Mouse (Mus musculus): Measurements from ENCODE around the gene Mamld1.
"Not testable (repeated sequence)": the region's sequence is repeated elsewhere in the genome, so short reads cannot be mapped to it uniquely, and the experiment has no call there.

Mamld1 gene

GRCm38 (mm10) chrX:71049864-71050576 lies at the start of gene Mamld1:
Gene Mamld1 (plus strand): TSS chrX:71050256.
- no peak for DNase-seq (ENCODE audit: low read depth)

DNA sequence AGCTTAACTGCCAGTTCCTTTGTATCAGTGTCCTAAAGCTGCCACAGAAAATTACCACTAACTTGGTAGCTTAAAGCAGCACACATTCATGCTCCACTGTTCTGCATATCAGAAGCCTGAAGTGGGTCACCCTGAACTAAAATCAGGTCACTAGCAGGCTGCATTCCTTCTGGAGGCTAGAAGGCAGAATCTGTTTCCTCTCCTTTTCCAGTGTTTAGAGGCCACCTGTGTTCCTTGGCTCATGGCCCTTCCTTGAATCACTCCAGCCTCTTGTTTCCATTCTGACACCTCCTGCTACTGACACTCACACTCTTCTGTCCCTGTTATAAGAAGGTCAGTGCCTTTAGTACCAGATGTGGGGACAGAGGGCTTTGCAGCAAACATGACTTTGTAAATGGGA lies 25.3 kb upstream of the Mamld1 start:
- DNase-seq (ENCODE audit: low read depth), result no peak

DNA sequence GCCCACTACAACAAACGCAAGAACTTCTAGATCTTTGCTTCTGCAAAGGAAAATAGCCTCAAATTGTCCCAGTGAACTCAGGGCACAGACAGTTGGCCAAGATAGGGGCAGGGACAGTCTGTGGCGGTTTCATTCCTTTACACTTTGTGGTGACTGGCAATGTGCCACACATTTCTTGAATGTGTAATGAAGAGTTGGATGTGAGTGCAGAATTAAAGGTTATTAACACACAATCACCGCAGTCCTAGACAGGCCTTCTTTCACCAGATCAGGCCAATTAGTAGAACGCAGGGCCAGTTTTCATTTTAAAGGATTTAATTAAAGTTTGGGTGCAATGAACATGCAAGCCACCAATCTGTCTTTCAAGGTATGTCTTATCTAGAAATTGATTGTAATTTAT lies 22.0 kb upstream of the Mamld1 start:
- DNase-seq (ENCODE audit: low read depth), result no peak

DNA sequence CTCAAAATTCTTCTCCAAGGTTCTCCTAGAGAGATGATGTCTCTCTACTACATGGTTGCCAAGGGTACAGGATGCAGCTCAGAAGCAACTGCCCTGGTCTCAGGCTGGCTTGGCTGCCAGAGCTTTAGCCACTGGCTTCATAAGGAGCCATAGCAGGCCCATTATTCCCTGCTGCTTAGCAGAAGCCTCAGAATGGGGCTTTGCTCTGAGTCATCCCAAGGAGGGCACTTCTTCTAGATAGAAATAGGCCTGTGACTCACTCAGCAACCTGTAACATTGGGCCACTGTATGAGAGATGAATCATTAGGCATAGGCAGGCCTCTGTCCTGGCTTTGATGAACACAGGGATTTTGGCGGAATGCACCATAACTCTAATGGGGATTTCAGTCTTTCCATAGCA lies 21.1 kb upstream of the Mamld1 start:
- not testable (repeated sequence) for DNase-seq (ENCODE audit: low read depth)

GRCm38 (mm10) chrX:71050677-71051311 lies 738 bp downstream of the Mamld1 start:
- DNase-seq (ENCODE audit: low read depth), result no peak

DNA sequence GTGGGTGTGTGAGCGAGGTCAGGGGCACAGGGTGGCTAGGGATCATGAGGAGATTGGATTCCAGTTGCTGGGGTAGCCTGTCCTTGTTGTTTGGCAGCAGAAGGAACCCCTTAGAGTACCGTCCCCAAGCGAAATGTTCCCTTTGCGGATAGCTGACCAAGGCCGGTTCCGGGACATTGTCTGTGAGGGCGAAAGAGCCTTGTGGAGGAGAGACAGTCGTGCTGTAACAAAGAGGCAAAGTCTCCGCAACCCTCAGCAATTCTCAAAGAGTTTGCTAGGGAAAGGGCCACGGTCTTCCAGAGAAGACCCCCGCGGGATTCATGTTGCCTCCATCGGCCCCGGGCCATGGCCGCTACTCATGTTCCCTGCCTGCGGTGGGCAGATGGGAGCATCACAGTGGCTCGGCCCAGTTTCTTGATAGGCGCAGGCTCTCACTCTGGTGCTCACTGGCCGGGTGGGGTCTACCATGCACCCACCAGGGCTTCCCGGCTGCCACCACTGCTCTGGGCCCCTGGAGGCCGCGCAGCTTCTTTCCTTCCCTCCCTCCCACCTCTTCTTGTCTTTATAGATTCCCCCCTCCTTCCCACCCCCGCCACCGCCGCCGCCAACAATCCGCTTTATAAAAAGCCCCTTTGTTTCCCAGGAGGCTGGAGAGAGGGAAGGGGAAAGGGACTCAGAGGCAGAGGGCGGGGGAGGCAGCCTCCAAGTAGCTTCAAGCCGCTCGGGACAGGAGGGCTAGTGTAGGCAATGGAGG lies 1.5 kb downstream of the Mamld1 start:
- DNase-seq (ENCODE audit: low read depth), result no peak

DNA sequence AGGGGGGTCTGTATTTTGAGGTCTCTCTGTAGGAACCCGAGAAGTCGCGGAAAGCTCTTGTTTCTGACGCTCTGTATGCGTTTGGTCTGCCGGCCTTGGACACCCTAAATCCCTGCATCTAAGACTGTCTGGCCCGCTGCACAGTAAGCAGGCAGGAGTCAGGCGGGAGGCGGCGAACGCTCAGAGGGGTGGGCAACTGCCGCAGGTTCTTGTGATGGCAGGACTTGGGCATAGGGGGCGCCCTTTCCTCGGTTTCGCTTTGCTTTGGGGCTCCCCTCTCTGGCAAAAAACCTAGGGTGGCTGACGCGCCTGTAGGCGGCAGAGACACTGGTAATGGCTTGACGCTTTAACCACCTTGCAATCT lies 2.0 kb downstream of the Mamld1 start:
- DNase-seq (ENCODE audit: low read depth), result no peak

DNA sequence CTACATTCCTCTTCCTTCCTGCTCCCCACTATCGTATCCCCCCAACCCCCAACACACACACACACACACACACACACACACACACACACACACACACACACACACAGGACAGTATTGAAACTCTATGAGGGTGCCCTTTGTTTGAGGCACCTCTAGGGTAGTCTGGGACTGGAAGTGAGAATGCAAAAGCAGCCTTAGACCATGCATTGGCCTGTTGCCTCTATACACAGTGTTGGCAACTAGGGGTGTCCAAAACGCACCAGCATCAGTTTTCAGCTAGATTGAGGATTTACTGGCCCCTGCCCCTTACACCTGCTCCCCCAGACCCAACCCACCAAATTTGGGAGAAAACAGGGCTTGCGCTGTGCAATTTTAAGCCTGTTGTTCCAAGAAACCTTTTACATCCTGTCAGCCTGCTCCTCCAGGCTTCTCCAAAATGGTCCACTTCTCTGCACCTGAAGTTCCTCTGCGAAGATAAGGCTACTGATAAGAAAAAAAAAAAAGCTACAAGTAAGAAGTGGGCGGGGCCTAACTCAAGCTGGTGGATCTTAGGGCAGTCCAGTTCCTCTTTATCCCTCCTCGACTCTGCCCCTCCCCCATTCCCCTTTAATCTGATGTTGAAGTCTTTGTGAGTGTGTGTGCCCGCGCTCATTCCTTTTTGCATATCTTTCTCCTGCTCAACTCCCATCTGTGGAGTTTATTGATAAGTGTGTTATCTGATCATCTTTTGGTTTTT lies 2.6 kb downstream of the Mamld1 start:
- peak; percentile 0 for DNase-seq (ENCODE audit: low read depth)

- DNase-seq (ENCODE audit: low read depth), result no peak
These were observed 3.2 kb downstream of the Mamld1 start for GRCm38 (mm10) chrX:71053246-71053645.

DNA sequence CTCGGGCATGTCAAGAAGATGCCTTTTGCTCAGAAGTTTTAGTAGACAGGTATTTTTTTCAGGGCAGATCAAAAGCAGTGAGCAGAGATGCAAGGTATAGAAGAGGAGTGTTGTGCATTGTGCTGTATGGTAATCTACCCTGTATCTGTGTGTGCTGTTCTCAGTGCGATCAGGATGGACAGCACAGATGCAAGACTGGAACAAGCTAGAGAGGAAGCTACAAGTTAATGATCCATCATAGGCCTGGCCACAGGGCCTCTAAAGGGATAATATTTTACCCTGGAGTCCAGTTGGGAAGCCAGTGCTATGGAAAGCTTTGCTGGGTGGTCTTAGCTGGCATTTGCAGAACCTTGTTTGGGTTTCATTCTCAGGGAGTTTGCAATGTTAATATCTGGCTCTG lies 6.9 kb downstream of the Mamld1 start:
- no peak for DNase-seq (ENCODE audit: low read depth)

- DNase-seq (ENCODE audit: low read depth), result no peak
These were observed 35.2 kb downstream of the Mamld1 start for GRCm38 (mm10) chrX:71085092-71085807.

DNA sequence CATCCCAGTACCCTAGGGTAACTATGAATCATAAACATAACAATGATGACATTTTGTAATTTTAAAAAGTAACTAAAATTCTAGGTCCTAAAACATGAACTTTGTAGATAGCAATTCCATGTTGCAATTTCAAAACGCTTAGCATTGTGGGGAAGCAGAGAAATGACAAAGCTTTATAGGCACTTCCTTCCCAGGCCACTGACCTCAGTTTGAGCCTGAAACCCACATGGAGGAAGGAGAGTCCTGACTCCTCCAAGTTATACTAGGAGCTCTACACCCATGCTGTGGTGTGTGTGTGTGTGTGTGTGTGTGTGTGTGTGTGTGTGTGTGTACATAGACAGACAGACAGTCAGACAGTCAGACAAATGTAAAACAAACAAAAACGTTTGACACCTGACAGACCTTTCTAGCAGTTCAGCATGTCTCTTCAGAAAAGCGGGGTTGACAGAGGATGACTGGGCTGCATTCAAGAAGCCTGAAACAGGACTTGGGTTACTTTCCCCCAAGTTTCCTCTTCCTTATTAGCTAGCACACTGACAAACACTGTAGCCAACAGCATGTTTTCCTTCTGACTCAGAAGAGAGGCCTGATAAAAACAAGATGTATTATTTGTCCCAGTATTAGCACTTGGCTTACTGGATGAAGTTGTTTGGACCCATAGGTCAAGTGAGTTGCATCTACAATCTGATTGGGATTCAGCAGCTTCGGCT lies 37.5 kb downstream of the Mamld1 start:
- DNase-seq (ENCODE audit: low read depth), result no peak

- no peak for DNase-seq (ENCODE audit: low read depth)
These were observed 38.0 kb downstream of the Mamld1 start for GRCm38 (mm10) chrX:71088080-71088414.

DNA sequence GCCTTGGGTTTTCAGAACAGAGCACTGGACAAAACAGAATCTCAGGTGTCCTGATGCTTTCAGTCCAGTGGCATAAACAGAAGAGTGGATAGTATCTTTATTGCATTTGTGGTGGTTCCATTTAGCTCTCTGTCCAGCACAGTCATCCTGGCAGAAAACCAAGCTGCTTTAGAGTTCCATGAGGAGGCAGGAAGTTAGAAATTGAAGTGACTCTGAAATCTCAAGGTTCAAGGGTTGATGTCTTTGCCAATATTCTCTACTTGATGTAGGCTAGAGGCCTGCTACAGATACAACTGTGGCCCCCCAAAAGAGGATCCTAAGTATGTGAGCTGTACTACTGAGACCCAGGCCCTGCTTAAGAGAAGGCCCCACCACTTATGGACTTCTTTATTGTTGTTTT lies 55.8 kb downstream of the Mamld1 start:
- no peak for DNase-seq (ENCODE audit: low read depth)

GRCm38 (mm10) chrX:71106392-71106791 lies 56.3 kb downstream of the Mamld1 start:
- DNase-seq (ENCODE audit: low read depth), result no peak

- DNase-seq (ENCODE audit: low read depth), result no peak
These were observed 58.1 kb downstream of the Mamld1 start for GRCm38 (mm10) chrX:71108056-71108735.

DNA sequence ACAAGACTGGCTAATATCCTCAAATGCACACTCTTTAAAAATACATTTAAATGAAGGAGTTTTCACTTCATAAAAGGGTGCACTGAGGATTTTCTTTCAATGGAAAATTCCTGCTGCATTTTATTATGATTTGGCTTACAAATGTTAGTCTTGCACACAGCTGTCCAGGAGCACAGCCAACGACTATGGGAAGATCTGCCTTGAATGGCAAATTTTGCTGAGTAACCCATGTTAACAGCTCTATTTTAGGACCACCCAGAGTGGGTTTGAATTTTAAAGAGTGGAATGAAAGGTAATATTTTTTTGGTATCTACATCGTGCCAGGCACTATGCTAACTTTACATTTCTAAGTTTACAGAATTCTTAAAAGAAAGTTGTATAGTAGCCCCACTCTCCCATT lies 60.3 kb downstream of the Mamld1 start:
- DNase-seq (ENCODE audit: low read depth), result no peak

DNA sequence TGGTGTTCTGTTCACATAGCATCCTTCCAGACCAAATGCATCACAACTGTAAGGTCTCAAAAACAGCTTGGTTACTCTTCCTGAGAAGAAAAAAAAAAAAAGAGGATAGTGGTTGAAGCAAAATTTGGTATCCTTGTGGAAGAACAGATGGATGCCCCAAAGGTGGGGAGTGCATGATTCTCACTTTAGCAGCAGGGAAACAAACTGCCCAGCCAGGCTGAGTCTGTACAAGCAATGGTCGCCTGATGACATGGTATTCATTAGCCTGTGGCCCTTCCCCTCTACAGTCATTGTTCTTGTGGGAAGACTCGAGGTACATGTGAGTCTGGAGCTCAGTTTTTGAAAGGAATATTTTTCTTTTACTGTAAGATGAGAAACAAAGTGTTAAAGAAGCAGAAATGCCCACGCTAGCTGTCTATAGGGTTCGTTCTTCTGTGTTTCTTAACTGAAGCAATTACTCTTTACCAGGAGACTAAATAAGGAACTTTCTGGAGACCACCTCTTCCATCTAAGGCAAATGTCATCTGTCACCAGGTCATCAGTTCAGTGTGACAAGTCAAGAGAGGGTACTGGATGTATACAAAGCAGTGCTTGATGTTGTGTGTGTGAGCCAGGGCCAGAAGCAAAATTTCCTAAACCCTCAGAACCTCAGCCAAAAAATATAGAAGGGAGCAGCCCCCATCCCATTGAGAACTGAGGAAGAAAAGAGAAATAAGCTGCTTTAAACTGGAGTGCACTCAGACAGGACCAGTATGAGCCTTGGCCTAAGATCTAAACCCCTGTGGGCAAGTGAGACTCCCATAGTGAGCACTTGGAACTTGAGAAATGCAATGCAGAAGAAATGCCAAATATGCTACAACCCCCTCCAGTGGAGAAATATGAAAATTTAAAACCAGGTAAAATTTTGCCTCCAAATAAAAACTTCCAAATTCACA lies 72.6 kb downstream of the Mamld1 start:
- no peak for DNase-seq (ENCODE audit: low read depth)

- DNase-seq (ENCODE audit: low read depth), result no peak
These were observed 75.0 kb downstream of the Mamld1 start for GRCm38 (mm10) chrX:71125013-71125412.

GRCm38 (mm10) chrX:71131464-71131863 lies 81.4 kb downstream of the Mamld1 start:
- peak; percentile 1 for DNase-seq (ENCODE audit: low read depth)
